Mouse (Mus musculus) heart, postnatal 25 days (tissue): Measurements from ENCODE around the gene Fos. TPM values are rescaled to one million over a fixed set of nuclear protein-coding genes. Genes with fewer than 3 reads are reported as not detected.

ENCODE experiments used
- DNase-seq: peaks from one replicate; pipeline ENCODE4 v3.0.0; 2022; ENCODE audit warnings: low spot score
- intact Hi-C: fragments of 180-260 bp; cut with DNase I; formaldehyde crosslinking; loops from one replicate; pipeline ENCODE4 v1.15.1; 2025
- total RNA-seq, 2 experiments: library from RNA; stranded (reverse); gene quantifications; 2 replicates each; pipeline ENCODE4 v1.2.3; 2021

Fos gene
- total RNA-seq: 1 to 10 TPM; 3.4 to 3.9 TPM

DNA sequence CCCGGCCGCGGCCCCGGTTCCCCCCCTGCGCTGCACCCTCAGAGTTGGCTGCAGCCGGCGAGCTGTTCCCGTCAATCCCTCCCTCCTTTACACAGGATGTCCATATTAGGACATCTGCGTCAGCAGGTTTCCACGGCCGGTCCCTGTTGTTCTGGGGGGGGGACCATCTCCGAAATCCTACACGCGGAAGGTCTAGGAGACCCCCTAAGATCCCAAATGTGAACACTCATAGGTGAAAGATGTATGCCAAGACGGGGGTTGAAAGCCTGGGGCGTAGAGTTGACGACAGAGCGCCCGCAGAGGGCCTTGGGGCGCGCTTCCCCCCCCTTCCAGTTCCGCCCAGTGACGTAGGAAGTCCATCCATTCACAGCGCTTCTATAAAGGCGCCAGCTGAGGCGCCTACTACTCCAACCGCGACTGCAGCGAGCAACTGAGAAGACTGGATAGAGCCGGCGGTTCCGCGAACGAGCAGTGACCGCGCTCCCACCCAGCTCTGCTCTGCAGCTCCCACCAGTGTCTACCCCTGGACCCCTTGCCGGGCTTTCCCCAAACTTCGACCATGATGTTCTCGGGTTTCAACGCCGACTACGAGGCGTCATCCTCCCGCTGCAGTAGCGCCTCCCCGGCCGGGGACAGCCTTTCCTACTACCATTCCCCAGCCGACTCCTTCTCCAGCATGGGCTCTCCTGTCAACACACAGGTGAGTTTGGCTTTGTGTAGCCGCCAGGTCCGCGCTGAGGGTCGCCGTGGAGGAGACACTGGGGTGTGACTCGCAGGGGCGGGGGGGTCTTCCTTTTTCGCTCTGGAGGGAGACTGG is at the start of gene Fos:
Fos (plus strand) TSS at position 410 of the 817 bp plus-strand sequence.
- intact Hi-C loops: loop anchor here (1.0 to 5.0 kb wide), 3 partner anchors 12 to 36 kb away; no protein-coding TSS in a partner anchor
- peak; percentile 84 for DNase-seq

- no peak for DNase-seq
- intact Hi-C loops: no loop called here
These were observed 48.0 kb upstream of the Fos start for GRCm38 (mm10) chr12:85425721-85426120.

DNA sequence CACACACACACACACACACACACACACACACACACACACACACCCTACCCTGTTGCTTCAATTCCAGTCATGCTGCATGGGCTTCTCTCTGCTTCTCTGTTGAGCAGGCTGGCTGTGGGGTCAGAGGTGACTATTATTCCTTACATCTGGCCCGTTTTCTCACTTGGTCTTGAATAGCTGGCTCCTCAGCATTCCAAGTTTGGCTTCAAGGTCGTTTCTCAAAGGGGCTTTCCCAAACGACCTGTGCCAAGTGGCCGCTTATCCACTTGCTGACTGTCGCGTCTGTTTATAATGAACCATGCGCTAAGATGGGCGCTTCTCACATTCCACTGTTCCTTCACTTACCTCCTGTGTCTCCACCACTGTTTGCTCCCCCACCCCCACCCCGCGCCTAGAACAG is 47.6 kb upstream of the Fos start:
- no peak for DNase-seq
- intact Hi-C loops: no loop called here

- intact Hi-C loops: no loop called here
- no peak for DNase-seq
These were observed 45.9 kb upstream of the Fos start for GRCm38 (mm10) chr12:85427802-85428201.

- DNase-seq: no peak
- intact Hi-C loops: loop anchor here (5.0 kb wide), 1 partner anchor 38 kb away; no protein-coding TSS in a partner anchor
These were observed 43.7 kb upstream of the Fos start for GRCm38 (mm10) chr12:85429999-85430398.

- DNase-seq: no peak
- intact Hi-C loops: loop anchor here (5.0 kb wide), 1 partner anchor 38 kb away; no protein-coding TSS in a partner anchor
These were observed 43.3 kb upstream of the Fos start for GRCm38 (mm10) chr12:85430434-85430833.

DNA sequence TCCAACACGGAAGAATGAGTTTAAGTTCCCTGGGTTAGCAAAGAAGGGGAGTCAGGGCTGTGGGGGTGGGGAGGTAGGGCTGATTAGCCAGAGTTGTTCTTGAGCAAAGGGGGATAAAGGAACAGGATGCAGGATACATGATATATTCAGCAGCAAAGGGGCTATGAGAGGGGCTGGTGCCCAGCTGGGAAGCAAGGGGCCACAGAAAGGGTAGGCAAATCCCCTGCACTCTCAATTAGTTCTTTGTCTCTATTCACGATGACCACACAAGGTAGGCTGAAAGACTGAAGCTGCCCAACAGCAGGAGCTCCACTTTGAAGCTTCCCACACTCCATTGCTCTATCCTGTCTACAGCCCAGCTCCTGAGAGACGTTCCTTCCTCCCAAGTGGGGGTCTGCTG is 39.8 kb upstream of the Fos start:
- intact Hi-C loops: loop anchor here (5.0 kb wide), 1 partner anchor 42 kb away; no protein-coding TSS in a partner anchor
- DNase-seq: no peak

- no peak for DNase-seq
These were observed 39.2 kb upstream of the Fos start for GRCm38 (mm10) chr12:85434526-85434925.

GRCm38 (mm10) chr12:85436021-85436621 is 37.6 kb upstream of the Fos start:
- intact Hi-C loops: loop anchor here (2.0 to 5.0 kb wide), 2 partner anchors 17 to 36 kb away; partner anchors contain the start of gene Fos
- peak; percentile 27 for DNase-seq

More at GRCm38 (mm10) chr12:85434526-85434925, 39.2 kb upstream of the Fos start:
- intact Hi-C loops: loop anchor here (5.0 kb wide), 1 partner anchor 42 kb away; no protein-coding TSS in a partner anchor

- DNase-seq: peak; percentile 37
- intact Hi-C loops: loop anchor here (2.0 to 5.0 kb wide), 2 partner anchors 15 to 35 kb away; partner anchors contain the start of gene Fos
These were observed 36.4 kb upstream of the Fos start for GRCm38 (mm10) chr12:85437172-85437876.

GRCm38 (mm10) chr12:85443456-85443855 is 30.2 kb upstream of the Fos start:
- intact Hi-C loops: no loop called here
- no peak for DNase-seq

- intact Hi-C loops: no loop called here
- DNase-seq: no peak
These were observed 29.0 kb upstream of the Fos start for GRCm38 (mm10) chr12:85444646-85445045.

DNA sequence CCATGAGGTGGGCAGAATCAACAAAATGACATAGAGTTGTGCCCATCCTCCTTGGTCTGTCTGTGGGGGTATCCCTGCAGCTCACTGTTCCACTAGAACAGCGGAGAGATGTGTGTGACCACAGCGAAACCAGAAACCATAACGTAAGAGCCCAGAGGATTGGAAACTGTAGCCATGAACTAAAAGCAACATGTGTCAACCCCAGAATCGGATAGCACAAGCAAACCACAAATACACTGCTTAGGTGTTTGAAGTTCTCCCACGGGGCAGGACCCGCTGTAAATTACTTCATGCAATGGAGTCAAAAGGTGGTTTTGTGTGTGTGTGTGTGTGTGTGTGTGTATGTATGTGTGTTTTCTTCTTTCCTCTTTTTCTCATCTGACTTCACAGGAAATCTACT is 26.7 kb upstream of the Fos start:
- intact Hi-C loops: no loop called here
- no peak for DNase-seq

GRCm38 (mm10) chr12:85447490-85447889 is 26.2 kb upstream of the Fos start:
- intact Hi-C loops: no loop called here
- DNase-seq: no peak

GRCm38 (mm10) chr12:85449478-85449877 is 24.2 kb upstream of the Fos start:
- intact Hi-C loops: no loop called here
- DNase-seq: no peak

DNA sequence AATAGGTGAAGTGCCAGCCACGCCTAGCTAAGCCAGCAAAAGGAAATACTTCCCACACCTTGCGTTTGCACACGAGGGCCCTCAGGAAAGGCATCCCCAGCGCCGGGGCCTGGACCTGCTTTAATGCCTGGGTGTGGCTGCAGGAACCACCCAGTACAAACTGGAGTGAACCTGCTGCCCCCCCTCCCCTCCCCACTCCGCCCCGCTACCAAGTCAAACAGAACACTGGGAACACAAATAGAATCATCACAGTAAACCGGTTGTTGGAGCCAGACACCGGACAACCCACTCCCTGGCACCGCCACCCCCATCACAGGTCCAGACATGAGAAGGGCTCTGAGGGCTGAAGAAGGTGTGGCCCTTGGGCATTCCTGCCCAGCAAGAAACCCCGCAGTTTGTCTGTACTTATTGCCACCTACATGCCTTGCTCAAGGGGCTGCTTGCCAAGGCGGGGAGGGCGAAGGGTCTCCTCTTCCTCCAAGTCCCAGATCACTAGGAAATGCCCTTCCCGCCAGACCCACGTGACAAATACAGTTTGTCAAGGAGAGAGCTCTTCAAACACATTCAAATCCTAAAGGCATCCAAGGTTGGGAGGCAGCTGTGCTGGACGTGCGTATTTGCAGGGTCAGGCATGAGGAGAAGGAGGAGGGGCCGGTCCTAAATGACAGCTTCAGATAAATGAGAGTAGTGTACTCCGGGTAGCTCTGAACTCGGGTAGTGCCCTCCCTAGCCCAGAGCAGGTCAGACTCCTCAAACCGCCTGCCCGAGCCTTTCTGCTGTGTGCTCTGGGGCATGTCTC is 21.8 kb upstream of the Fos start:
- DNase-seq: no peak
- intact Hi-C loops: loop anchor here (2.0 kb wide), 2 partner anchors 15 to 35 kb away; no protein-coding TSS in a partner anchor

DNA sequence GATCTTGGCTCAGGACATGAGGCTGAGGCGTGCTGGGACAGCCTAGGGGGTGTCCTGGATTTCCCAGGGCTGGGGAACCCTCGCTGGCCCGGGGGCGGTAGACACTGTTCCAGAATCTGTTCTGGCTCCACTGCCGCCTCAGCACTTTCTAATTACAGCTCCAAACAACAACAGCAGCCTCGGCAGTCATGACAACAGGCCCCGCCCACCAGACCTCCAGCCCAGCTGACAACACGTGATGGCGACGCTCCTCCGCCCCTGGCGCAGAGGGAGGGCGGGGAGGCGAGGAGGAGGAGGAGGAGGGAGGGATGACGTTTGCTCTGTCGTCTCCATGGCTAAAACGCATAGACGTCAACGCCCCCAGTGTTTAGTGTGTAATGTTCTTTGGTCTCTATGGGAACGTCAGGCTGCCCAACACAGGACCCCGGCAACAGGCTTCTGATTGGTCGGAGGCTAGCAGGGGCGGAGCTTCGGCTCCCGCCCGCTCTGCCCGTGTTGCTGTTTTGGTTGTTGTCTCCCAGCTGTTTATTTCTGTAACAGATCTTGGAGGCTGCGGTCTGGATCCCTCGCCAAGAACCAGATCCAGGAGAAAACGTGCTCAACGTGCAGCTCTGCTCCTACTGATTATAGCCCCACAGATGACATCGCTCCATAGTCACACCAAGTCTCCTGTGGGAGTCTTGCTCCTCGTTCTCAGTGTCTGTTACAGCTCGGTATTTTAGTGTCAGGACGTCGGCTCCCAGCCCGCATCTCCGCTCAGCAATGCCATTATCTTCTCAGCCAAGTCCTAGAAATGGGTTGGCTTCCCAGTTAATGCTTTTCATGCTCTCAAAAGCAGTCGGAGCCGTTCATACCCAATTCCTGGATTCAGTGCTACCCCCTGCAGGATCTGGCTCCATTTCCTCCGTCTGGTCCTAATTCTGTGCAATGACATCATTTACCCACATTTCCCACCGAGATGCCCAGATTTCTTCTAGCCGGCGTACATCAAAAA is 18.3 kb upstream of the Fos start:
- DNase-seq: peak; percentile 98
- intact Hi-C loops: loop anchor here (2.0 kb wide), 1 partner anchor 17 kb away; the partner anchor contains the start of gene Fos

GRCm38 (mm10) chr12:85456276-85456675 is 17.4 kb upstream of the Fos start:
- DNase-seq: no peak
- intact Hi-C loops: loop anchor here (2.0 kb wide), 1 partner anchor 17 kb away; the partner anchor contains the start of gene Fos
